Mouse (Mus musculus) activated CD4-positive, CD25-positive, alpha-beta regulatory T cell (primary cell): ENCODE results near the gene Olfr825. TPM values are rescaled to one million over a fixed set of nuclear protein-coding genes. Genes with fewer than 3 reads are reported as not detected.

Source experiments
- polyA plus RNA-seq, 2 experiments: library from polyadenylated mRNA; unstranded; fragments of 100-300 nt; shearing (Covaris generic); gene quantifications; one replicate each; pipeline ENCODE4 v1.2.1; 2017

The Olfr825 gene
- polyA plus RNA-seq: under 1 TPM in 1 of 2 experiments, not detected in 1; 0.23 TPM

DNA sequence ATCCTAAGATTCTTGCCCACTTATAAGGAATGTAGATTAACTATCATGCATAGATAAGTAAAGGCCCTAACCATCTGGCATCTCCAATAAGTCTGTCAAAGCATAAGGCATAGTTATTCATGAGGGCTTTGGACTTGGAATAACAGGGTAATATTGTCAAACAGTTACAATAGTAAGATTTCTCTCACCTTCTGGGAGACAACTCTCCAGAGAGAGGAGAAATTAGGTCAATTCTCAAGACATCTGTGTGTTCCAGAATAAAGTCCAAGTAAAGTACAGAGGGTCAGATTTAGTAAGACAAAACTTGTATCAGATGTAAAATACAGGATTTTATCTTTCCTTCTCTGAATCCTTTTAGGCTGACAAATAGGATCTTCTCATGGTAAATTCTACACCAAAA is at the start of gene Olfr825:
Gene Olfr825, minus strand, starts transcription at position 101 of the 400 bp plus-strand sequence.

GRCm38 (mm10) chr10:130214303-130214702 is 47.7 kb upstream of the Olfr825 start, which contains the start of gene Olfr827:
TSS of gene Olfr827 (minus strand) at chr10:130214403.

GRCm38 (mm10) chr10:130184086-130184485 is 17.5 kb upstream of the Olfr825 start, which contains the start of gene Olfr826:
TSS of gene Olfr826 (minus strand) at chr10:130184186.

GRCm38 (mm10) chr10:130129900-130130299 is 36.7 kb downstream of the Olfr825 start, which contains the start of gene Olfr824:
TSS of gene Olfr824 (minus strand) at chr10:130130000.

GRCm38 (mm10) chr10:130115283-130115682 is 51.3 kb downstream of the Olfr825 start, which contains the start of gene Olfr823:
TSS of gene Olfr823 (minus strand) at chr10:130115383.

Other genes with a start within 250 kb of the Olfr825 start
- not detected for gene Olfr818, start 217.7 kb downstream of the Olfr825 start, polyA plus RNA-seq
- gene Olfr819, start 199.5 kb downstream of the Olfr825 start, polyA plus RNA-seq: not detected
- under 1 TPM in 1 of 2 experiments, not detected in 1; 0.17 TPM for gene Olfr247, start 190.6 kb downstream of the Olfr825 start, polyA plus RNA-seq
- under 1 TPM in 1 of 2 experiments, not detected in 1; 0.23 TPM for gene Gm10310, start 181.7 kb downstream of the Olfr825 start, polyA plus RNA-seq
- not detected for gene Olfr820, start 154.1 kb downstream of the Olfr825 start, polyA plus RNA-seq
- gene Olfr821, start 136.4 kb downstream of the Olfr825 start, polyA plus RNA-seq: not detected
- gene Olfr822, start 95.6 kb downstream of the Olfr825 start, polyA plus RNA-seq: under 1 TPM; 0.07 to 0.20 TPM
- not detected for gene Olfr823, start 51.4 kb downstream of the Olfr825 start, polyA plus RNA-seq
- not detected for gene Olfr824, start 36.8 kb downstream of the Olfr825 start, polyA plus RNA-seq
- gene Olfr826, start 17.4 kb upstream of the Olfr825 start, polyA plus RNA-seq: under 1 TPM in 1 of 2 experiments, not detected in 1; 0.42 TPM
- gene Olfr827, start 47.6 kb upstream of the Olfr825 start, polyA plus RNA-seq: not detected
- gene Neurod4, start 113.5 kb upstream of the Olfr825 start, polyA plus RNA-seq: not detected
- 100 to 1,000 TPM; 125 to 232 TPM for gene Tespa1, start 156.1 kb upstream of the Olfr825 start, polyA plus RNA-seq
- under 1 TPM; 0.70 to 0.75 TPM for gene Vmn2r84, start 227.6 kb upstream of the Olfr825 start, polyA plus RNA-seq